Mouse (Mus musculus): Measurements from ENCODE around the gene Ybx2. TPM values are rescaled to one million over a fixed set of nuclear protein-coding genes. Genes with fewer than 3 reads are reported as not detected.

Gene Ybx2
- 0.19 TPM in 1 of 2 replicates, not detected in the other for polyA plus RNA-seq (2012)

DNA sequence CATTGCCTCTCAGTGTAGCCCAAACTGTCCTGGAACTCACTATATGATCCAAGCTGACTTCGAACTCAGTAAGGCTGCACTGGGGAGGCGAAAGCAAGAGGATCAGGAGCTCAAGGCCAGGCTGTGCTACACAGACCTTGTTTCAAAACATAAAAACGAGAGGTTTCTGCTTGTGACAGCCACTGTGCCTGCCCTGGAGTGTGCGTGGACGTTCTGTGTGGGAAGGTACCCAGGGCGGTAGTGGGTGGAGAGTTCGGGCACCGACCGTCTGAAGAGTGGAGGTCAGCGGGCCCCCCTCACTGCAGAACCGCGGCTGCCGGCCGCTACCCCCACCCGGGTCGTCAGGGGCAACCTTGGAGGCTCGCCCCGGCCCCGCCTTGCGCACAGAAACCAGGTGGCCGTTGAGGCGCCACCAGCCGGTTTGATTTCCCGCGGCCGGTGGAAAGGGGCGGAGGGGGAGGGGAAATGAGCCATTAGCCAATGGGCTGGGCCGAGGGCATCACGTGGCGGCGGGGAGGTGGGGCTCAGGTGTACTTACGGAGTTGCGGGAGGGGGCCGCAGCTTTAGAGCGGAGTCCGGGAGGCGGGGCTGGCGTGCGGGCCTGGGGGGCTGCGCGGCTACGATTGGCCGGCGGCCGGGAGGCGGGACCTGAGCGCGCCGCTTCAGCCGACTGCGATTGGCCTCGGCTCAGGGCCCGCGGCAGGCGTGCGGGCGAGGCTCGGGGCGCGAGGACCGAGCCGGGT lies at the start of gene Ybx2:
Gene Ybx2, plus strand, starts transcription at position 660 of the 743 bp plus-strand sequence.
- TF ChIP-seq GATA1 (IDR thresholded peaks at IDR 0.05; ENCODE audit: low read length), result no peak

DNA sequence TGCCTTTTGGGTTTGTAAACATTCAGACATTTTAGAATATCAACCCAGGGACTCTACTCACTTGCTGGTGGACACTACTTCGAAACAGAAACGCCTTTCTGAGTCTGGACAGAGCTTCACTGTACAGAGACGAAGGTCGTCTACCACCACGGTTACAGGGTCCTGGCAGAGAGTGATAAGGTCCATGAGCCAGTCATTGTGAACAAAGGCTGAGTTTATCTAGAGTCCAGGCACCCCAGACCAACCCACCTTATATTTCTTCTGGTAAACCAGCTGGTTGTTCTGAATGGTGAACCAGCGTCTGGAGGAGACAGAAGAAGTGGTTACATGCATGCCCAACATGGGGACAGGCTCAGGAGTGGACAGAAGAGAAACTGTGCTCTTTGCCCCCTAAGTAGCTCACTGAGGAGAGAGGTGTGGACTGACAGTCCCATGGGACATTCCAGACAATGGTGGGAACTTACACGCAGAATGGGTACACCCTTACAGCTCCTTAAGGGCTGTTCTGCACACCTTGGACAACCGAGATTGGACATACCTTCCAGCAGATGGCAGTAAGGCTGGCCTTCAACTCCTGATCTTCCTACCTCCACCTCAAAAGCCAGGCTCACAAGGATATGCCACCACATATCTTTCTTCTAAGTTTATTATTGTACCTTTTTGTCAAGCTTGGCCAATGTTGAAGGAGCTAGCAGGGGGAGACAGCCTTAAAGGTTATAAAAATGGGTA lies 48.5 kb upstream of the Ybx2 start:
- no peak for TF ChIP-seq GATA1 (IDR thresholded peaks at IDR 0.05; ENCODE audit: low read length)

DNA sequence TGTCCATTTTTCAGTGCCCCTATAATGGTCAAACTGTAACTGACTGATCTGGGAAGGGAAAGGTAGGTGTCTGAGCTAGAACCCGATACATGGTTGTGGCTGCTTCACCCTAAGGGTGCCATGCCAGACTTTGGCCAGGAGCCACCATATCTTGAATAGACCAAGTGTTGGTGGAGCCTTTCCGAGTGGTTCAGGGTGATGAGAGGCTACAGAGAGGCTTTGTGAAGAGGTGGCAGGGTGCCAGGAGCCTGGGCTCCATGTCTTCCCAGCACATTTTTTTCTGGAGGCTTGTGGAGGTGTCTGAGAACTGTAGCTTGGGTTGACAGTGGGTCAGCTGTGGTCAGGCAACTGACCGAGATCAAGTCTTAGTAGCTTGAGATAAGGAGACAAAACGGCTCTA lies 44.1 kb upstream of the Ybx2 start:
- TF ChIP-seq GATA1 (IDR thresholded peaks at IDR 0.05; ENCODE audit: low read length), result no peak

DNA sequence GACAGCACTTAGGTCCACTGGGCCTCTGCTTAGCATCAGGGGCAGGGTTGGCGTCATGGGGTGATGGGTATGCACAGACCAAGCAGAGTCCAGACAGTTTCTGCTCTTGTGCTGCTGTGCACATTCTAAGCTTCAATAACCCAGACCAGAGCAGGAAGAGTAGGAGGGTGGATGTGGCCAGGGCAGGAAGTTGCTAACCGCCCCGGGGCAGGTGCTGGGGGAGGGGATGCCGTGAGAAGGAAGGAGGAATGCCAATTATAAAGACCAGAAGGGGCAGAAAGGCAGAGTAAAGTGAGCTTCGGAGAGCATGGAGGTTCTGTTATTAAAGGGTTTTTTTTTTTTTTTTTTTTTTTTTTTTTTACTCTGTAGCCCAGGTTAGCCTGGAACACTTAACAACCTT lies 40.9 kb upstream of the Ybx2 start:
- no peak for TF ChIP-seq GATA1 (IDR thresholded peaks at IDR 0.05; ENCODE audit: low read length)

DNA sequence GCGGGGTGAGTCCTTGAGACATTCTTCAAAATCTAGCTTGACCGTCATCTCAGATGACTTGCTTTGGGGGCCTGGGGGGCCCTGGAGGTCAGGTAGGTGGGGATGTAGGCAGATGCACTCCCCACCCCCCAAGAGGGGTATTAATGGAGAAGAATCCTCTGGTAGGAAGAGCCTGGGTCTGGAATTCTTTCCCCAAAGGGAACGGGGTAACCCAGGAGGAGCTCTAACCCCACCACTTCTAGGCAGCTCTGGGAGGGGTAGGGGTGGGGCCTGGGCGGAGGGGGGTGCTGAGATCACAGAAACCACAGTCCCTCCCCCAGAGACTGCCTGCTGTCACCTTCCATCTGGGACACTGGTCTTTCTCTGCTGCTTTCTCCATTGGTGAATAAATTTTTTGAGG lies 40.3 kb upstream of the Ybx2 start, which contains the start of gene Acap1:
Gene Acap1, minus strand, starts transcription at position 249 of the 400 bp plus-strand sequence.
- TF ChIP-seq GATA1 (IDR thresholded peaks at IDR 0.05; ENCODE audit: low read length), result no peak

DNA sequence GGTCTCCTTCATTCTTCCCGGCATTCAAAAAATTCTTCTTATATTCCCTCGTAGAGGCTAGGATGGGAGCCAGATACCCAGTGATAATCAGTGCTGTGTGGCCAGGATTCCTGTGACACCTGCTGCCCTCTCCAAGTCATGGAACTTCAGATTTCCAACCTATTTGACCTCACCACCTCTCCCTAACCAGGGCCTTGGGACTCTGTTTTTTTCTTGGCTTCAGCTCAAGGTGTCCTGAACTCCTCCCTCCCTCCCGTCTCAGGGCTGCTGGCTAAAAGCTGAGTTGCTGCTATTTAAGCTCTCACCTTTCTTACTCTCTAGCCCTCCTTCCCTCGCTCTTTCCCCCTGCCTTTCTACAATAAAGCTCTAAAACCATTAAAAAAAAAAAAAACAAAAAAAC lies 35.7 kb upstream of the Ybx2 start:
- TF ChIP-seq GATA1 (IDR thresholded peaks at IDR 0.05; ENCODE audit: low read length), result no peak

DNA sequence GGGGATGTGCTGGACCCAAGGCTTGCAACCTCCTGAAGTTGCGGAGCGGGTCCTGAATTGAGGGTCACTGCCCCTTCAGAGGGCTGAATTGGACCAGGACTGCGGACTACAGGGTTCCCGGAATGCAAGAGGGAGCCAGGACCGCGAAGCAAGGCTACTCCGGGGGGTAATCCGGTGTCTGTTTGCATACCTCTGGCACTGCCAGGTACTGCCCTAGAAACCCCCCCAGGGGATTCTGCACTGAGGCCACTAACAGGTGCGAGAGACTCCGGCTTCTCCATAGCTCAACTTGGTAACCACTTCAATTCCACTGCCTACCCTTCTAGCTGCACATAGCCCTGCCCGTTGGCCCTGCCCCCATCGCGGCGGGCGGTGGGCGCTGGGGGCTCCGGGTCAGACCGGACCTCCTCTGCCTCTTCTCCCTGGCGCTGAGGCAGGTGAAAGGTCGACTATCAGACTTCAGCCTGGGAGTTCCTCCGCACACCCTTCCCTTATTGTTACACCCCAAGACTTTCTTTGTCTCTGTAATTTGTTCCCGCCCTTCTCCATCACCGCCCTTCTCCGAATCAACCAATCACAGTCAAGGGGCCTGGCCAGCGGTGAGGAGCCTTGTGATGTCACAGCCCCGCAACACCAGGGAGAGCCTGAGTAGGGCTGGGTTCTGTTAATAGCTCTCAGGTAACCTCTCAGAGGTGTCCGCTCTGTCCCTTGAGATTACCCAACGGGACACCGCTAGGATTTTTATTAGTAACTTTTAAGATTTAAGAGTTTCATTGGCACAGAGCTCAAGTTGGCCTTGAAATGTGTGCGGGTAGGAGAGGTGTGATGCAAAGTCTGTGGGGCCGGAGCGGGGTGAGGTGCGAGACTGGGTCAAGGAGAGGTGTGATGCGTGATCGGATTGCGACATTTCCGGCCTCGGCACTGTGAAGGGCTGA lies 34.9 kb upstream of the Ybx2 start, which contains the start of the genes 2810408A11Rik and Neurl4:
Gene 2810408A11Rik, minus strand, starts transcription at position 517 of the 935 bp plus-strand sequence.
Gene Neurl4, plus strand, starts transcription at position 602 of the 935 bp plus-strand sequence.
- TF ChIP-seq GATA1 (IDR thresholded peaks at IDR 0.05; ENCODE audit: low read length), result no peak

DNA sequence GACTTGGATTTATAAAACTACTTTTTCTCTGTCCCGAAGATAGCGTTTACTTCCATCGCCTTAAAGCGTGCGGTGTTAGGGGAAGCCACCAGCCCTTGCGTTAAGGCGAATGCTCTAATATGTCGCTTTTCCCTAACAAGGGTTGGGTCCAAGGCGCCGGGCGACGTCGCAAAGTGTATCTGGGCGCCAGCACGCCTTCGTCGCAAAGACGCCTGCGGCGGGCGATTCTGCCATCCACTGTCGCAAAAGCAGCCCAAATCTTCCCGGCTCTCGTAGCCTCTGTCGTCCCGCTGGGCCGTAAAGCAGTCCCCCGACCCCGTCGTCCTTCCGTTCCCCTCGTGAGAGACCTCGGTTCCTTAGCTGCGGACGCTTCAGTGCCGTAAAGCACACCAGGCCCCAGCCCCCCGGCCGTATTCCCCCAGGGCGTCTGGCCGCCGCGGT lies 34.2 kb upstream of the Ybx2 start:
- TF ChIP-seq GATA1 (IDR thresholded peaks at IDR 0.05; ENCODE audit: low read length), result no peak

DNA sequence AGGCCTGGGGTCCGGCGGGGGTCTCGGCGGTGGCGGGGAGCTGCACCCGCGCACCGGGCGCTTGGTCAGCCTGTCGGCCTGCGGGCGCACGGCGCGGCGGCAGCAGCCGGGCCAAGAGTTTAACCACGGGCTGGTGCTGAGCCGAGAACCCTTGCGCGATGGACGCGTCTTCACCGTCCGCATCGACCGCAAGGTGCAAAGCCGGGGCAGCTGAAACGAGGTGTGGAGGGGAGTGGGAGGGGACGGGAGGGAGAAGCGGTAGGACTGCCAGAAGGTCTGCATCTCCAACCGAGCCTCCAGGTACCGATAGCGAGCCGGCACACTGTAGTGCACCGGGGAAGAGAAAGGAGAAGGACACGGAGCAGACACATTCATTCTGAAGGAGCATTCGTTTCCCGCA lies 33.6 kb upstream of the Ybx2 start:
- no peak for TF ChIP-seq GATA1 (IDR thresholded peaks at IDR 0.05; ENCODE audit: low read length)

DNA sequence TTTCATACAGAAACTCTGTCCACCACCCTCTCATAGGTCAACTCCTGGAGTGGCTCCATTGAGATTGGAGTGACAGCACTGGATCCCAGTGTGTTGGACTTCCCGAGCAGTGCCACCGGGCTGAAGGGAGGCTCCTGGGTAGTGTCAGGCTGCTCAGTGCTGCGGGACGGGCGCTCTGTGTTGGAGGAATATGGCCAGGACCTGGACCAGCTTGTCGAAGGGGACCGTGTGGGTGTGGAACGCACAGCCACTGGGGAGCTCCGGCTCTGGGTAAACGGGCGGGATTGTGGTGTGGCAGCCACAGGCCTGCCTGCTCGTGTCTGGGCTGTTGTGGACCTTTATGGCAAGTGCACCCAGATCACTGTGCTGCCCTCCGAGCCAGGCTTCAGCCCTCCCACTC lies 32.6 kb upstream of the Ybx2 start:
- TF ChIP-seq GATA1 (IDR thresholded peaks at IDR 0.05; ENCODE audit: low read length), result no peak

DNA sequence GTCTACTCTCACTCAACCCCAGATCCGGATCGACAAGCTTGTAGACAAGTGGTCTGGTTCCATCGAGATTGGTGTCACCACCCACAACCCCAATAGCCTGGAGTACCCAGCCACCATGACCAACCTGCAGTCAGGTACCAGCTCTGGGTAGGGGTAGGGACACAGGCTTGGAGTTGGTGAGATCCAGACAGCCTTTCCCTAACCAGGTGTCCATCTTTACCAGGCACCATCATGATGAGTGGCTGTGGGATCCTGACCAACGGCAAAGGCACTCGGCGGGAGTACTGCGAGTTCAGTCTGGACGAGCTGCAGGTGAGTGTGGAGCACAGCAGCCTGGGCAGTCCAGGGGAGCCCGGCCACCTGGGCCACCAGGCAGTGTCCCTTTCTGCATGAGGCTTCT lies 31.3 kb upstream of the Ybx2 start:
- TF ChIP-seq GATA1 (IDR thresholded peaks at IDR 0.05; ENCODE audit: low read length), result no peak

DNA sequence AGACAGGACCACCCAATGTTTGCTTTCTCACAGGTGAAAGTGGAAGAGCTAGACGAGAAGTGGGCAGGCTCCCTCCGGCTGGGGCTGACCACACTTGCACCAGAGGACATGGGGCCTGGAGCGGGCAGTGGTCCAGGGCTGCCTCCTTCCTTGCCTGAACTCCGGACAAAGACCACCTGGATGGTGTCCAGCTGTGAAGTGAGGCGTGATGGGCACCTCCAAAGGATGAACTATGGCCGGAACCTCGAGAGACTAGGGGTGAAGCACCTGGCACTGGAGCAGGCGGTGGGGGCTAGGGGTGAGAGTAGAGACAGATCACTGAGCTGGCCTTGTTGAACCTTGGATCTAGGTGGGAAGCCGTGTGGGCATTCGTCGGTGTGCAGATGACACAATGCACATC lies 27.0 kb upstream of the Ybx2 start:
- no peak for TF ChIP-seq GATA1 (IDR thresholded peaks at IDR 0.05; ENCODE audit: low read length)

DNA sequence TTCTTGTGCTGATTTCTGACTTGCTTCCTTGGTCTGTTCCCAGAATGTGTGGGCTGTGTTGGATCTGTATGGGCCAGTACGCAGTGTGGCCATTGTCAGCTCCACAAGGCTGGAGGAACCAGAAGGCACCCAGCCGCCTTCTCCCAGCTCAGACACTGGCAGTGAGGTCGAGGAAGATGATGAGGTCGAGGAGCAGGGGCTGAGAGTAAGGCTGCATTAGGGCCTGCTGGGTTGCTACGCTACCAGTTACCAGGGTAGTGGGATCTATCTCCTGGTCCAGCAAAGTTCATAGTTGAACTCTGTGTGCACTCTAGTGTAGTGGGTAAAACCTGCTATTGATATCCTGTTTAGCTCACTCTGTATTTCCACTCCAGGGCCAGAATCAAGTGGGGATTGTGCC lies 26.4 kb upstream of the Ybx2 start:
- TF ChIP-seq GATA1 (IDR thresholded peaks at IDR 0.05; ENCODE audit: low read length), result no peak

DNA sequence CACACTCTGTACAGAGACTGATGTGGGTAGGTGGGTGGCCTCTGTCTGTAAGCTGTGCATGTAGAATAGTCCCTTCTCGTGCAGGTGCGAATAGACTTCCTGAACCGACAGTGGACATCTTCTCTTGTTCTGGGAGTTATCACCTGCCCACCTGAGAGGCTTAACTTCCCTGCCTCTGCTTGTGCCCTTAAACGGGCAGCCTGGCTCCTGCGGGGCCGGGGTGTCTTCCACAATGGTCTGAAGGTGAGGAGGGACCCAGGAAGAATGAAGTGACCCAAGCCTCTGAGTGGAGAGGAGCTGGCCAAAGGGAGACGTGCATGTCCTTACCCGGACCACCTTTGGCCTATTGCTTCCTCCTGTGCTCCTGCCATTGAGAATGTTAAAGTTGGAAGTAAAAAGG lies 25.4 kb upstream of the Ybx2 start:
- TF ChIP-seq GATA1 (IDR thresholded peaks at IDR 0.05; ENCODE audit: low read length), result no peak

DNA sequence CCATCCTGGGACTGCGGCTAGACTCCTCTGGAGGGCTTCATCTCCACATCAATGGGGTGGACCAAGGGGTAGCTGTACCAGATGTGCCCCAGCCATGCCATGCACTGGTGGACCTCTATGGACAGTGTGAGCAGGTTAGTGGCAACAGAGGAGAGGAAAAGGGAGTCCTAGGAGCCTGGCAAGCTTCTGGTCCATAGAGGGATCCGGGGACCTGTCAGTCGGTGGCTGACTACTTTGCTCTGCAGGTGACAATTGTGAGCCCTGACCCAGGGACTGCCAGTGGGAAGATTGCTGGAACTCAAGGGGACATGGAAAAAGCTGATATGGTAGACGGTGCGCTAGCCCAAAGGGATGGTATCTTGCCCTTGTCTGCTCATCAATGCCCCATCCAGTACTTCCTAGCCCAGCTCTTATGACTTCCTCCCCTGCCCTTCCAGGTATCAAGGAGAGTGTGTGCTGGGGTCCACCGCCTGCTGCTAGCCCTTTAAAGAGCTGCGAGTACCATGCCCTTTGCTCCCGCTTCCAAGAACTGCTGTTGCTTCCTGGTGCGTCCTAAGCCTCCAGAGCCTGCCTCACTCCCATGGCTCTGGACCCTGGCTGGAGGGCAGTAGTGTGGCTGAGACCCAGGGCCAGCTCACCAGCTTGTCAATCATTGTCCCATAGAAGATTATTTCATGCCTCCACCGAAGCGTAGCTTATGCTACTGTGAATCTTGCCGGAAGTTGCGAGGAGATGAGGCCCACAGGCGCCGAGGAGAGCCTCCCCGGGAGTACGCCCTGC lies 24.6 kb upstream of the Ybx2 start:
- TF ChIP-seq GATA1 (IDR thresholded peaks at IDR 0.05; ENCODE audit: low read length), result no peak

All from G1E-ER4 (cell line).